17 mouse cellular contexts compared by ENCODE assay signal in genomic region chr2:18029656-18030055, GRCm38 (mm10). TPM values are rescaled to one million over a fixed set of nuclear protein-coding genes. Genes with fewer than 3 reads are reported as not detected.
DNase-seq lines count a peak whose midpoint lies in the region; ATAC-seq lines count a peak whose summit lies in the region.
"Had no signal": no experiment of that assay in that cellular context is flagged by ENCODE, and none has a peak within 500 bp of the region (broad histone marks: within the 10 kb centered on the region; RNA-seq: fewer than 3 reads in every experiment).

No protein-coding gene starts in this region.

- H3K36me3 ChIP-seq in hindbrain, embryonic 11.5 days (ENCODE audit: control insufficient read depth, insufficient read depth, low read length), result no peaks in the 10 kb centered on the region
- no peaks in the 10 kb centered on the region for H3K36me3 ChIP-seq in hindbrain, embryonic 16.5 days (ENCODE audit: control insufficient read depth, insufficient read depth, low read length)
- H3K36me3 ChIP-seq in embryonic facial prominence, embryonic 10.5 days (replicated peaks), result no peaks in the 10 kb centered on the region
- H3K36me3 ChIP-seq in forebrain, embryonic 12.5 days (replicated peaks), result no peaks in the 10 kb centered on the region
- no peaks in the 10 kb centered on the region for H3K36me3 ChIP-seq in midbrain, embryonic 13.5 days
- H3K36me3 ChIP-seq: liver, embryonic 13.5 days had no signal

- peak overlapping the region; percentile 3; the same call in 1 of the 2 replicates for H3K27ac ChIP-seq in hindbrain, embryonic 11.5 days (ENCODE audit: low read depth, low read length)
- no peak overlapping the region for H3K27ac ChIP-seq in hindbrain, embryonic 16.5 days (ENCODE audit: low read depth, low read length)
- peak overlapping the region; percentile 100 for H3K27ac ChIP-seq in embryonic facial prominence, embryonic 10.5 days (replicated peaks)
- peak overlapping the region; percentile 71 for H3K27ac ChIP-seq in forebrain, embryonic 12.5 days
- no peak overlapping the region for H3K27ac ChIP-seq in midbrain, embryonic 13.5 days
- H3K27ac ChIP-seq: liver, embryonic 13.5 days had no signal

- peaks cover 15% of the 10 kb centered on the region for H3K4me1 ChIP-seq in hindbrain, embryonic 11.5 days (replicated peaks; ENCODE audit: control insufficient read depth, insufficient read depth, low read length)
- peaks cover 22% of the 10 kb centered on the region for H3K4me1 ChIP-seq in hindbrain, embryonic 16.5 days (ENCODE audit: control insufficient read depth, insufficient read depth, low read depth, low read length)
- H3K4me1 ChIP-seq in embryonic facial prominence, embryonic 10.5 days, result peaks cover 87% of the 10 kb centered on the region
- peaks cover 69% of the 10 kb centered on the region for H3K4me1 ChIP-seq in forebrain, embryonic 12.5 days
- H3K4me1 ChIP-seq in midbrain, embryonic 13.5 days (replicated peaks), result peaks cover 74% of the 10 kb centered on the region

- peak overlapping the region; percentile 22; the same call in 1 of the 2 replicates for H3K4me2 ChIP-seq in hindbrain, embryonic 11.5 days (replicated peaks; ENCODE audit: low read depth, low read length)
- H3K4me2 ChIP-seq in hindbrain, embryonic 16.5 days (ENCODE audit: low read length), result no peak overlapping the region
- peak overlapping the region; percentile 92 for H3K4me2 ChIP-seq in forebrain, embryonic 12.5 days
- H3K4me2 ChIP-seq in midbrain, embryonic 13.5 days (replicated peaks), result peak overlapping the region; percentile 41

- no peaks in the 10 kb centered on the region for H3K9me3 ChIP-seq in hindbrain, embryonic 11.5 days (ENCODE audit: control insufficient read depth, low read length)
- no peaks in the 10 kb centered on the region for H3K9me3 ChIP-seq in hindbrain, embryonic 16.5 days (ENCODE audit: control insufficient read depth, low read length)
- no peaks in the 10 kb centered on the region for H3K9me3 ChIP-seq in embryonic facial prominence, embryonic 10.5 days
- H3K9me3 ChIP-seq in forebrain, embryonic 12.5 days, result no peaks in the 10 kb centered on the region
- H3K9me3 ChIP-seq in midbrain, embryonic 13.5 days, result no peaks in the 10 kb centered on the region
- H3K9me3 ChIP-seq: liver, embryonic 13.5 days had no signal

- DNase-seq in hindbrain, embryonic 11.5 days (ENCODE audit: low spot score), result peak; percentile 45
- no peak for DNase-seq in embryonic facial prominence, embryonic 10.5 days (ENCODE audit: low spot score)
- DNase-seq in layer of hippocampus, adult 9-10 months (ENCODE audit: low spot score), result no peak
- no peak for DNase-seq in adrenal gland, adult 8-10 months
- DNase-seq: heart, postnatal 14 days; kidney, adult 18-20 months; liver, embryonic 13.5 days; lung, postnatal 14 days; thymus, postnatal 4 days had no signal

- no peaks in the 10 kb centered on the region for H3K27me3 ChIP-seq in hindbrain, embryonic 11.5 days (ENCODE audit: control insufficient read depth, insufficient read depth, low read length)
- no peaks in the 10 kb centered on the region for H3K27me3 ChIP-seq in hindbrain, embryonic 16.5 days (replicated peaks; ENCODE audit: control insufficient read depth, insufficient read depth, low read length)
- H3K27me3 ChIP-seq in embryonic facial prominence, embryonic 10.5 days (replicated peaks; ENCODE audit: low read depth, poor library complexity, severe bottlenecking), result no peaks in the 10 kb centered on the region
- no peaks in the 10 kb centered on the region for H3K27me3 ChIP-seq in forebrain, embryonic 12.5 days
- H3K27me3 ChIP-seq in midbrain, embryonic 13.5 days, result no peaks in the 10 kb centered on the region
- H3K27me3 ChIP-seq: CH12.LX had no signal

- 47% methylated on average over 7 of the region's 7 CpGs for WGBS in hindbrain, embryonic 11.5 days
- WGBS in hindbrain, embryonic 16.5 days, result 67% methylated on average over 7 of the region's 7 CpGs
- 50% methylated on average over 7 of the region's 7 CpGs for WGBS in embryonic facial prominence, embryonic 10.5 days
- 18% methylated on average over 7 of the region's 7 CpGs for WGBS in forebrain, embryonic 12.5 days
- WGBS in midbrain, embryonic 13.5 days, result 22% methylated on average over 7 of the region's 7 CpGs

- no peak for ATAC-seq in hindbrain, embryonic 11.5 days (ENCODE audit: low FRiP score)
- no peak for ATAC-seq in hindbrain, embryonic 16.5 days
- no peak for ATAC-seq in forebrain, embryonic 12.5 days (ENCODE audit: low FRiP score)
- no peak for ATAC-seq in midbrain, embryonic 13.5 days

- H3K9ac ChIP-seq in hindbrain, embryonic 11.5 days (ENCODE audit: low read depth, low read length), result peak overlapping the region; percentile 16; the same call in 1 of the 2 replicates
- H3K9ac ChIP-seq in hindbrain, embryonic 16.5 days (ENCODE audit: low read depth, low read length), result no peak overlapping the region
- H3K9ac ChIP-seq in forebrain, embryonic 12.5 days, result no peak overlapping the region; the same call in 1 of the 2 replicates
- H3K9ac ChIP-seq in midbrain, embryonic 13.5 days (replicated peaks), result peak overlapping the region; percentile 39; the same call in 1 of the 2 replicates

- H3K4me3 ChIP-seq in hindbrain, embryonic 11.5 days (ENCODE audit: low read depth, low read length), result no peak overlapping the region
- H3K4me3 ChIP-seq in hindbrain, embryonic 16.5 days (ENCODE audit: low read length), result no peak overlapping the region
- peak overlapping the region; percentile 84 for H3K4me3 ChIP-seq in embryonic facial prominence, embryonic 10.5 days
- H3K4me3 ChIP-seq in forebrain, embryonic 12.5 days (replicated peaks), result no peak overlapping the region
- H3K4me3 ChIP-seq in midbrain, embryonic 13.5 days (replicated peaks), result 0 out of 2 replicates have a peak overlapping the region, but pooled peaks have one; percentile 9

RNA-seq across cellular contexts. Expression of gene A930004D18Rik, which starts 7.9 kb away (rescaled TPM):
- polyA plus RNA-seq in hindbrain, embryonic 11.5 days (2014; fragmentation: Nextera tagmentation; extraction: Ambion mirVana), result 8.5 and 10.7 TPM in 2 replicates
- polyA plus RNA-seq in hindbrain, embryonic 16.5 days (2015; fragmentation: Nextera tagmentation; extraction: Ambion mirVana), result 6.1 and 8.2 TPM in 2 replicates
- 12.7 and 17.7 TPM in 2 replicates for polyA plus RNA-seq in embryonic facial prominence, embryonic 10.5 days (2016; fragmentation: Nextera tagmentation; extraction: Ambion mirVana)
- polyA plus RNA-seq in forebrain, embryonic 12.5 days (2016; fragmentation: Nextera tagmentation; extraction: Ambion mirVana), result 20.9 and 22.0 TPM in 2 replicates
- polyA plus RNA-seq in midbrain, embryonic 13.5 days (2015; fragmentation: Nextera tagmentation; extraction: Ambion mirVana), result 14.7 and 17.1 TPM in 2 replicates
- 1 to 10 TPM; 1.1 to 2.4 (median 1.4) TPM for total RNA-seq in adrenal gland, adult 8-10 months (2022)

RNA-seq across cellular contexts. Expression of gene Skida1, which starts 19.2 kb away (rescaled TPM):
- 19.6 and 20.1 TPM in 2 replicates for polyA plus RNA-seq in hindbrain, embryonic 11.5 days (2014; fragmentation: Nextera tagmentation; extraction: Ambion mirVana)
- 4.4 and 5.8 TPM in 2 replicates for polyA plus RNA-seq in hindbrain, embryonic 16.5 days (2015; fragmentation: Nextera tagmentation; extraction: Ambion mirVana)
- 15.5 and 16.6 TPM in 2 replicates for polyA plus RNA-seq in embryonic facial prominence, embryonic 10.5 days (2016; fragmentation: Nextera tagmentation; extraction: Ambion mirVana)
- polyA plus RNA-seq in forebrain, embryonic 12.5 days (2016; fragmentation: Nextera tagmentation; extraction: Ambion mirVana), result 26.3 and 26.4 TPM in 2 replicates
- 17.8 and 18.3 TPM in 2 replicates for polyA plus RNA-seq in midbrain, embryonic 13.5 days (2015; fragmentation: Nextera tagmentation; extraction: Ambion mirVana)
- 1 to 10 TPM; 2.0 to 5.2 (median 3.5) TPM for total RNA-seq in adrenal gland, adult 8-10 months (2022)
- total RNA-seq: monocyte, adult 5-6 weeks had no signal

RNA-seq across cellular contexts. Expression of gene Mllt10, which starts 25.4 kb away (rescaled TPM):
- polyA plus RNA-seq in hindbrain, embryonic 11.5 days (2014; fragmentation: Nextera tagmentation; extraction: Ambion mirVana), result 48.0 and 62.2 TPM in 2 replicates
- 37.5 and 42.9 TPM in 2 replicates for polyA plus RNA-seq in hindbrain, embryonic 16.5 days (2015; fragmentation: Nextera tagmentation; extraction: Ambion mirVana)
- polyA plus RNA-seq in embryonic facial prominence, embryonic 10.5 days (2016; fragmentation: Nextera tagmentation; extraction: Ambion mirVana), result 64.4 and 65.5 TPM in 2 replicates
- polyA plus RNA-seq in forebrain, embryonic 12.5 days (2016; fragmentation: Nextera tagmentation; extraction: Ambion mirVana), result 61.7 and 76.8 TPM in 2 replicates
- 69.6 and 75.2 TPM in 2 replicates for polyA plus RNA-seq in midbrain, embryonic 13.5 days (2015; fragmentation: Nextera tagmentation; extraction: Ambion mirVana)
- 10 to 100 TPM; 38.8 to 84.1 (median 45.1) TPM for total RNA-seq in adrenal gland, adult 8-10 months (2022)

RNA-seq across cellular contexts. Expression of gene H2al2a, which starts 32.9 kb away (rescaled TPM):
- polyA plus RNA-seq in hindbrain, embryonic 11.5 days (2014; fragmentation: Nextera tagmentation; extraction: Ambion mirVana), result not detected in 2 replicates
- polyA plus RNA-seq in hindbrain, embryonic 16.5 days (2015; fragmentation: Nextera tagmentation; extraction: Ambion mirVana), result not detected in 2 replicates
- not detected in 2 replicates for polyA plus RNA-seq in embryonic facial prominence, embryonic 10.5 days (2016; fragmentation: Nextera tagmentation; extraction: Ambion mirVana)
- polyA plus RNA-seq in forebrain, embryonic 12.5 days (2016; fragmentation: Nextera tagmentation; extraction: Ambion mirVana), result not detected in 2 replicates
- polyA plus RNA-seq in midbrain, embryonic 13.5 days (2015; fragmentation: Nextera tagmentation; extraction: Ambion mirVana), result not detected in 2 replicates
- total RNA-seq in adrenal gland, adult 8-10 months (2022), result not detected
- total RNA-seq: CH12.LX; gastrocnemius, adult 18-20 months; heart, postnatal 14 days had no signal
- polyA plus RNA-seq: large intestine, adult 2 months; liver, embryonic 13.5 days; stomach, embryonic 16.5 days had no signal

Comparison
In these comparisons a context has a peak if more than half of its experiments do, and no peak if none do; other contexts are left out.
1. H3K27ac ChIP-seq: peak in hindbrain, embryonic 11.5 days (single experiment), embryonic facial prominence, embryonic 10.5 days (single experiment) and forebrain, embryonic 12.5 days (single experiment); none in hindbrain, embryonic 16.5 days (single experiment) and midbrain, embryonic 13.5 days (single experiment).
2. H3K9ac ChIP-seq: peak in hindbrain, embryonic 11.5 days (single experiment) and midbrain, embryonic 13.5 days (single experiment); none in hindbrain, embryonic 16.5 days (single experiment) and forebrain, embryonic 12.5 days (single experiment).
3. H3K4me3 ChIP-seq: peak in embryonic facial prominence, embryonic 10.5 days (single experiment) and midbrain, embryonic 13.5 days (single experiment); none in hindbrain, embryonic 11.5 days (single experiment), hindbrain, embryonic 16.5 days (single experiment) and forebrain, embryonic 12.5 days (single experiment).